Mouse (Mus musculus): ENCODE measurements around the gene Taar8a. TPM values are rescaled to one million over a fixed set of nuclear protein-coding genes. Genes with fewer than 3 reads are reported as not detected.

Taar8a gene
- polyA plus RNA-seq, 1 experiment, result not detected

- H3K27me3 ChIP-seq (ENCODE audit: control insufficient read depth, insufficient read depth, insufficient read length), result no peaks in the 10 kb centered on the region
- H3K36me3 ChIP-seq (ENCODE audit: control insufficient read depth, insufficient read depth), result no peaks in the 10 kb centered on the region
- no peak overlapping the region for H3K4me3 ChIP-seq (ENCODE audit: insufficient read depth, poor library complexity, severe bottlenecking)
- H3K79me3 ChIP-seq (ENCODE audit: low read depth), result no peaks in the 10 kb centered on the region
- H3ac ChIP-seq (ENCODE audit: control insufficient read depth, insufficient read length, low read depth), result no peak overlapping the region
- no peaks in the 10 kb centered on the region for H3K79me2 ChIP-seq (ENCODE audit: control insufficient read depth, insufficient read depth)
- TF ChIP-seq CTCF (IDR thresholded peaks at IDR 0.05; ENCODE audit: control insufficient read depth, insufficient read depth, insufficient read length) (no peak), MAX (IDR thresholded peaks at IDR 0.05) (no peak), MYOD1 (IDR thresholded peaks at IDR 0.05; ENCODE audit: control insufficient read depth, insufficient read length, low read depth) (no peak), USF1 (IDR thresholded peaks at IDR 0.05; ENCODE audit: low read depth) (no peak), FOSL1 (IDR thresholded peaks at IDR 0.05; ENCODE audit: insufficient read depth, low read length, poor library complexity, severe bottlenecking) (no peak), CEBPB (IDR thresholded peaks at IDR 0.05; ENCODE audit: low read depth) (no peak), MYOG (IDR thresholded peaks at IDR 0.05; ENCODE audit: control insufficient read depth, extremely low read depth, insufficient read length) (no peak)
These were observed 34.9 kb downstream of the Taar8a start for GRCm38 (mm10) chr10:24111116-24111778.

Other genes starting within 250 kb of the Taar8a start
- not detected for gene Vnn3, start 225.0 kb upstream of the Taar8a start, polyA plus RNA-seq (2012; fragmentation: generic; extraction: Trizol)
- gene Vnn1, start 181.8 kb upstream of the Taar8a start, polyA plus RNA-seq (2012; fragmentation: generic; extraction: Trizol), result 0.16 TPM
- gene Taar1, start 156.1 kb upstream of the Taar8a start, polyA plus RNA-seq (2012; fragmentation: generic; extraction: Trizol), result not detected
- gene Taar2, start 137.9 kb upstream of the Taar8a start, polyA plus RNA-seq (2012; fragmentation: generic; extraction: Trizol), result not detected
- gene Taar3, start 126.9 kb upstream of the Taar8a start, polyA plus RNA-seq (2012; fragmentation: generic; extraction: Trizol), result not detected
- gene Taar4, start 116.0 kb upstream of the Taar8a start, polyA plus RNA-seq (2012; fragmentation: generic; extraction: Trizol), result not detected
- gene Taar5, start 105.8 kb upstream of the Taar8a start, polyA plus RNA-seq (2012; fragmentation: generic; extraction: Trizol), result not detected
- not detected for gene Taar6, start 90.9 kb upstream of the Taar8a start, polyA plus RNA-seq (2012; fragmentation: generic; extraction: Trizol)
- gene Taar7a, start 83.0 kb upstream of the Taar8a start, polyA plus RNA-seq (2012; fragmentation: generic; extraction: Trizol), result not detected
- gene Taar7b, start 76.6 kb upstream of the Taar8a start, polyA plus RNA-seq (2012; fragmentation: generic; extraction: Trizol), result not detected
- not detected for gene Taar7d, start 49.3 kb upstream of the Taar8a start, polyA plus RNA-seq (2012; fragmentation: generic; extraction: Trizol)
- not detected for gene Taar7e, start 38.9 kb upstream of the Taar8a start, polyA plus RNA-seq (2012; fragmentation: generic; extraction: Trizol)
- not detected for gene Taar7f, start 27.0 kb upstream of the Taar8a start, polyA plus RNA-seq (2012; fragmentation: generic; extraction: Trizol)
- not detected for gene Taar8b, start 15.8 kb downstream of the Taar8a start, polyA plus RNA-seq (2012; fragmentation: generic; extraction: Trizol)
- not detected for gene Taar8c, start 25.4 kb downstream of the Taar8a start, polyA plus RNA-seq (2012; fragmentation: generic; extraction: Trizol)
- gene Taar9, start 33.0 kb downstream of the Taar8a start, polyA plus RNA-seq (2012; fragmentation: generic; extraction: Trizol), result not detected
- gene Stx7, start 72.8 kb downstream of the Taar8a start, polyA plus RNA-seq (2012; fragmentation: generic; extraction: Trizol), result 29.9 TPM
- gene Moxd1, start 147.0 kb downstream of the Taar8a start, polyA plus RNA-seq (2012; fragmentation: generic; extraction: Trizol), result not detected

All from C2C12 (cell line).